Mouse (Mus musculus) c-Kit-positive CD71-positive TER-119-negative erythroid progenitor cells, embryonic 14.5 days (primary cell): ENCODE data around the gene Olfr1453.
"Not testable (repeated sequence)": the region's sequence is repeated elsewhere in the genome, so short reads cannot be mapped to it uniquely, and the experiment has no call there.

Source experiments
- DNase-seq: peaks from one replicate; pipeline ENCODE4 v3.0.0-alpha.2; 2013; ENCODE audit warnings: low read depth

Gene Olfr1453

DNA sequence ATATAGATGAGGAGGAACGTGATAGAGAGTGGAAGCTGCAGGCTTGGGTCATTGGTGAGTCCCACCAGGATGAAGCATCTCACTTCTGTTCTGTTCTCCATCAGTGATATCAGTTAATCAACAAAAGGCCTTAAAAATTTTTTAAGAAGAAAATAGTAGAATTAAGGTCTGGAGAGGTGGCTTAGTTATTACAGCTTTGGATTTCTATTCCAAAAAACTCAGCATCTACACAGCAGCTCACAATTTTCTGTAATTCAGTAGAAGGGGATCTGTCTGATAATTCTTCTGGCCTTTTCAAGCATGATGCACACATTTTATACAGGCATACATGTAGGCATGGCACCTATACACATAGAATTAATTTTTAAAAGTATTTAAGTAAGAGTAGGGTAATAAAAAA, at the start of gene Olfr1453:
Olfr1453 (minus strand) TSS at position 101 of the 400 bp plus-strand sequence.
- DNase-seq = no peak

DNA sequence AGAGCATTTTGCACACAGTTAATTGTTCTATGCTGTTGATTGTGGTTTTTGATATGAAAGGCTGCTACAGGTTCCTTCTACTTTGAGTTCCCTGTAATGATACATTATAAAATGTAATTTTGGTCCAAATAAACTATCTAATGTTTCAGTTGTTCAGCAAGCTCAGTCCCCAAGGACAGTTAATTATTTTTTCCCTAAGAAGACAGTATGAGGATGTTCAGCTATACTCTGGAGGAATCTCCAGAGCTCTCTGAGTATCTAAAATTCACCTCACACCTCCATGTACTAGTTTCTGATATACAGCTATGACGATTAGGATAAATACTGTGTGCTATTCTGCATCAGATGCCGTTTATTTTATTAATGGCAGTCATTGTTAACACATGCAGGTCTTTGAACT, 32.2 kb upstream of the Olfr1453 start, which contains the start of gene Olfr1454:
Olfr1454 (plus strand) TSS at position 301 of the 400 bp plus-strand sequence.
- DNase-seq = no peak

DNA sequence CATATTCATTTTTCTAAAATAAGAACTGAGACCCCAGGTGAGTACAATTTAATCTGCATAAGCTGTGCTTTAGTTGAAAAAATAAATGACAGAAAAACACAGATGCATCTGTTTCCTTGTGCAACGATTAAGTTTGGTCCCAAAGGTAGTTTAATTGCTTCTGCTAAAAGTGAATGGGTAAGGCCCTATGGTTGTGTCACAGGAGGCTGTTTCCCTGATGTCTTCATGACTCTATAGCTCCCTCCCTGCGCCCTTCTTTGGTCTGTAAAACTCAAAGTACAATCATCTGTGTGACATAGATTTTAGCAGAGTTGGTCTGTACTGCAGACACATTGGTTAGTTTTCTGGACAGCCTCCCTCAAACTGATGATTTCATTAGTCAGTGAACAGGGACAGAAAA, 33.4 kb downstream of the Olfr1453 start, which contains the start of gene Olfr1451:
Olfr1451 (plus strand) TSS at position 301 of the 400 bp plus-strand sequence.
- no peak for DNase-seq

GRCm38 (mm10) chr19:12992316-12992715, 35.8 kb downstream of the Olfr1453 start:
- DNase-seq = not testable (repeated sequence)
